Mouse (Mus musculus) small intestine, adult 2 months (tissue): ENCODE measurements around the gene Plgrkt.

Experiments used
- CTCF ChIP-seq: fragments of 200-500 bp; IDR thresholded peaks from 2 replicates; pipeline ENCODE4 v1.5.1; 2012; ENCODE audit warnings: low read depth, mild to moderate bottlenecking, control low read depth, inconsistent platforms, low read length, moderate library complexity, mixed read lengths; ENCODE audit not compliant: insufficient replicate concordance, insufficient read length; ENCODE audit errors: extremely low read depth
- POLR2A ChIP-seq: fragments of 200-500 bp; IDR thresholded peaks from 2 replicates; pipeline ENCODE4 v1.6.1; 2012; ENCODE audit warnings: low read depth, mild to moderate bottlenecking, control low read depth, inconsistent platforms, low read length, moderate library complexity

DNA sequence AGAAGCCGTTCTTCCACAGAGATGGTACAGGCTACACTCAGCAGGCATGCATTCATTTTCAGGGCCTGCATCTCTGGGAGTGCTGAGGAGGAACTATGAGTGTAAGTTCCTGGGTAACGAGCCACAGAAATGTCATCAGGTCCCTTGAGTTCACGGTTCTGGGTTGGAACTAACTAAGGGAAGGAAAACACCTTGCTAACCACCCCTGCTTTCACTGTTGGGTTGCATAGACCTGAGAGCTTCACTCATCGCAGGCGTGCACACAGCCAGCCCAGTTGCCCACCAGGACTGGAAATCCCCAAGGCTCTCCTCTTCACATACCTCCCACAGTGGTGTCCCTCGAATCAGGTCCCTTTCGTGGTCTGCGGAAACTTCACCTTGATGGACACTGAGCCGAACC, 7.8 kb upstream of the Plgrkt start:
- TF ChIP-seq CTCF: no peak
- no peak for TF ChIP-seq POLR2A
